Mouse (Mus musculus) granulocyte monocyte progenitor cell, adult 5-6 weeks (primary cell): ENCODE results near the gene Gm47969. TPM values are rescaled to one million over a fixed set of nuclear protein-coding genes. Genes with fewer than 3 reads are reported as not detected.

ENCODE experiments used
- ATAC-seq: replicated peaks from 2 replicates; pipeline ENCODE4 v1.8.0; 2016; ENCODE audit warnings: mild to moderate bottlenecking, moderate TSS enrichment, inconsistent platforms; ENCODE audit not compliant: poor library complexity, severe bottlenecking
- total RNA-seq, 2 experiments: library from RNA; stranded (forward) in 1 of 2; stranded (reverse) in 1 of 2; fragments of 200-712, 200-1000 nt in 1 of 2; fragments of >200 nt in 1 of 2; fragmentation: Nextera tagmentation in 1 of 2; gene quantifications; 2 replicates each; pipeline ENCODE4 v1.2.3; 2014 to 2017

The Gm47969 gene
- total RNA-seq, 2 experiments from 2014 or later = not detected

- no peak for ATAC-seq
Observed at GRCm38 (mm10) chr1:83075526-83076189, 30.9 kb downstream of the Gm47969 start.

- ATAC-seq = peak; percentile 93
Observed at GRCm38 (mm10) chr1:83076190-83076917, 31.6 kb downstream of the Gm47969 start.

- peak; percentile 76 for ATAC-seq
Observed at GRCm38 (mm10) chr1:83077016-83077415, 32.3 kb downstream of the Gm47969 start.

- no peak for ATAC-seq
Observed at GRCm38 (mm10) chr1:83084790-83085189, 40.1 kb downstream of the Gm47969 start.

- no peak for ATAC-seq
Observed at GRCm38 (mm10) chr1:83091268-83091667, 46.5 kb downstream of the Gm47969 start.

Other genes starting within 250 kb of the Gm47969 start
- gene Agfg1, start 205.4 kb upstream of the Gm47969 start, total RNA-seq (2014; fragmentation: Nextera tagmentation) = 23.1 and 26.3 TPM in 2 replicates
- 32.5 and 33.5 TPM in 2 replicates for gene Agfg1, start 205.4 kb upstream of the Gm47969 start, total RNA-seq (2017)
- 1.5 TPM in 1 of 2 replicates, not detected in the other for gene A030005L19Rik, start 131.6 kb upstream of the Gm47969 start, total RNA-seq (2014; fragmentation: Nextera tagmentation)
- gene A030005L19Rik, start 131.6 kb upstream of the Gm47969 start, total RNA-seq (2017) = not detected in 2 replicates
- not detected in 2 replicates for gene A030014E15Rik, start 120.0 kb upstream of the Gm47969 start, total RNA-seq (2014; fragmentation: Nextera tagmentation)
- gene A030014E15Rik, start 120.0 kb upstream of the Gm47969 start, total RNA-seq (2017) = not detected in 2 replicates
- gene Gm6217, start 113.5 kb upstream of the Gm47969 start, total RNA-seq (2014; fragmentation: Nextera tagmentation) = not detected in 2 replicates
- gene Gm6217, start 113.5 kb upstream of the Gm47969 start, total RNA-seq (2017) = not detected in 2 replicates
- gene A030003K21Rik, start 101.5 kb upstream of the Gm47969 start, total RNA-seq (2014; fragmentation: Nextera tagmentation) = not detected in 2 replicates
- not detected in 2 replicates for gene A030003K21Rik, start 101.5 kb upstream of the Gm47969 start, total RNA-seq (2017)
- gene Gm7544, start 88.9 kb upstream of the Gm47969 start, total RNA-seq (2014; fragmentation: Nextera tagmentation) = not detected in 2 replicates
- gene Gm7544, start 88.9 kb upstream of the Gm47969 start, total RNA-seq (2017) = not detected in 2 replicates
- not detected in 2 replicates for gene Gm47955, start 84.6 kb upstream of the Gm47969 start, total RNA-seq (2014; fragmentation: Nextera tagmentation)
- gene Gm47955, start 84.6 kb upstream of the Gm47969 start, total RNA-seq (2017) = not detected in 2 replicates
- gene Gm47959, start 44.4 kb upstream of the Gm47969 start, total RNA-seq (2014; fragmentation: Nextera tagmentation) = not detected in 2 replicates
- gene Gm47959, start 44.4 kb upstream of the Gm47969 start, total RNA-seq (2017) = not detected in 2 replicates
- not detected in 2 replicates for gene Slc19a3, start 6.5 kb upstream of the Gm47969 start, total RNA-seq (2014; fragmentation: Nextera tagmentation)
- not detected in 2 replicates for gene Slc19a3, start 6.5 kb upstream of the Gm47969 start, total RNA-seq (2017)
- not detected in 2 replicates for gene Krtap28-10, start 2.5 kb upstream of the Gm47969 start, total RNA-seq (2014; fragmentation: Nextera tagmentation)
- gene Krtap28-10, start 2.5 kb upstream of the Gm47969 start, total RNA-seq (2017) = not detected in 2 replicates
- gene A030005K14Rik, start 14.4 kb downstream of the Gm47969 start, total RNA-seq (2014; fragmentation: Nextera tagmentation) = not detected in 2 replicates
- not detected in 2 replicates for gene A030005K14Rik, start 14.4 kb downstream of the Gm47969 start, total RNA-seq (2017)
- not detected in 2 replicates for gene Krtap28-13, start 16.0 kb downstream of the Gm47969 start, total RNA-seq (2014; fragmentation: Nextera tagmentation)
- not detected in 2 replicates for gene Krtap28-13, start 16.0 kb downstream of the Gm47969 start, total RNA-seq (2017)
- gene Ccl20, start 71.8 kb downstream of the Gm47969 start, total RNA-seq (2014; fragmentation: Nextera tagmentation) = not detected in 2 replicates
- gene Ccl20, start 71.8 kb downstream of the Gm47969 start, total RNA-seq (2017) = not detected in 2 replicates
- not detected in 2 replicates for gene Daw1, start 114.8 kb downstream of the Gm47969 start, total RNA-seq (2014; fragmentation: Nextera tagmentation)
- not detected in 2 replicates for gene Daw1, start 114.8 kb downstream of the Gm47969 start, total RNA-seq (2017)